Comparison of ENCODE assay signal across 16 mouse cellular contexts in the genomic region with DNA sequence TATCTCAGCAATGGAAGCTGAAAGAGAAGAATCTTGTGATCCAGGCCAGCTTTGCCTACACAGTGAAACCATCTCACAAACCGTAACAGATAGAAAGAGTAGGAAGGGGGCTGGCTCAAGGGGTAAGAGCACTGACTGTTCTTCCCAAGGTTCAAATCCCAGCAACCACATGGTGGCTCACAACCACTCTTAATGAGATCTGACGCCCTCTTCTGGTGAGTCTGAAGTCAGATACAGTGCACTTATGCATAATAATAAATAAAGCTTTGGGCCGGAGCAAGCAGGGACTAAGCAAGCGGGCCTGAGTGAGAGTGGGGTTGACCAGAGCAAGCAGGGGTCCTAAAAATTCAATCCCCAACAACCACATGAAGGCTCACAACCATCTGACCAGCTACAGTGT. TPM values are rescaled to one million over a fixed set of nuclear protein-coding genes. Genes with fewer than 3 reads are reported as not detected.
A peak's percentile ranks its signal among the peaks of the same experiment; 100 is the strongest.
DNase-seq lines count a peak whose midpoint lies in the region; ATAC-seq and TF ChIP-seq lines count a peak whose summit lies in the region.
"Had no signal": no experiment of that assay in that cellular context is flagged by ENCODE, and none has a peak within 500 bp of the region (broad histone marks: within the 10 kb centered on the region; RNA-seq: fewer than 3 reads in every experiment).

No protein-coding gene starts in this region.

- DNase-seq in cerebellum, postnatal 10 days = peak; percentile 30 to 34
- DNase-seq in cerebellum, adult 8-10 months = no peak
- DNase-seq in layer of hippocampus, adult 2 months (ENCODE audit: low spot score in 2 of 2) = no peak
- DNase-seq in layer of hippocampus, postnatal 25 days (ENCODE audit: extremely low spot score in 1 of 2, low spot score in 1 of 2) = no peak
- peak; percentile 65 for DNase-seq in thymus, postnatal 4 days
- DNase-seq in thymus, postnatal 25 days = no peak
- DNase-seq: cerebellum, adult 2 months; heart, adult 11 months; liver, embryonic 13.5 days; thymus, adult 18-20 months had no signal

- H3K4me3 ChIP-seq in layer of hippocampus, adult 2 months = no peak overlapping the region
- H3K4me3 ChIP-seq: embryonic facial prominence, embryonic 12.5 days; liver, embryonic 13.5 days; midbrain, embryonic 12.5 days; neural tube, embryonic 15.5 days had no signal

- no peak for ATAC-seq in activated CD4-positive, CD25-positive, alpha-beta regulatory T cell, adult 4 months
- ATAC-seq: forebrain, embryonic 16.5 days; hindbrain, postnatal 0 days had no signal

- H3K27ac ChIP-seq in layer of hippocampus, adult 2 months = no peak overlapping the region
- H3K27ac ChIP-seq: embryonic facial prominence, embryonic 12.5 days; hindbrain, postnatal 0 days; liver, embryonic 13.5 days; midbrain, embryonic 12.5 days; neural tube, embryonic 15.5 days had no signal

- TF ChIP-seq CTCF in layer of hippocampus, adult 2 months (conservative IDR thresholded peaks at IDR 0.05) = peak; percentile 55

RNA-seq across cellular contexts. Expression of gene Smarcc1, which starts 24.2 kb away (rescaled TPM):
- total RNA-seq in layer of hippocampus, adult 2 months (2021) = 10 to 100 TPM; 59.7 to 60.3 TPM
- total RNA-seq in layer of hippocampus, postnatal 25 days (2021) = 10 to 100 TPM; 54.6 to 65.9 TPM
- polyA plus RNA-seq in activated CD4-positive, CD25-positive, alpha-beta regulatory T cell, adult 4 months (2017; shearing (Covaris generic)) = 10 to 100 TPM; 30.7 to 34.5 TPM

RNA-seq across cellular contexts. Expression of gene Dhx30, which starts 24.3 kb away (rescaled TPM):
- 100 to 1,000 TPM; 158 to 163 TPM for total RNA-seq in layer of hippocampus, adult 2 months (2021)
- total RNA-seq in layer of hippocampus, postnatal 25 days (2021) = 100 to 1,000 TPM; 161 to 170 TPM
- 10 to 100 TPM; 74.5 to 77.7 TPM for polyA plus RNA-seq in activated CD4-positive, CD25-positive, alpha-beta regulatory T cell, adult 4 months (2017; shearing (Covaris generic))

Comparison
In these comparisons a context has a peak if more than half of its experiments do, and no peak if none do; other contexts are left out.
1. DNase-seq: peak in cerebellum, postnatal 10 days (2 of 2) and thymus, postnatal 4 days (single experiment); none in cerebellum, adult 8-10 months (single experiment), layer of hippocampus, adult 2 months (0 of 2), layer of hippocampus, postnatal 25 days (0 of 2) and thymus, postnatal 25 days (single experiment).